Mouse (Mus musculus): Measurements from ENCODE around the gene Uchl5.

Gene Uchl5

DNA sequence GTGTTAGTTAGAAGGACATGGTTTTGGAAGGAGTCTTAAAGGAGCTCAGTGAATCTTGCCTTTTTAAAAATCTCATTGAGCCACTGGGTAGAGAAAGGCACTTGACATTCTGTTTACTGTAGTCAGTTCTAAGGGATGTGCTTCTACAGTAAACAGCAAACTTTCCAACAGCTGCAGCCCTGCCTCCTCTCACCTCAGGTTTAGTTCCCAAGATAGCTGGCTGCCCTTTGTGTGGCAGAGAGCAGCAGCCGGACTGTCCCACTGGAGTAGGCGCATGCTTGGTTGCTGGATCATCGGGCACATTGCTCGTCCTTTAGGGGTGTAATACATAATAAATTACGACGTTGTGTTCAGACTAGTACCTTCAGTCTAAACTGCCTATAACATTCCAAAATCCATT lies 32.0 kb downstream of the Uchl5 start:
- DNase-seq = no peak

- peak; percentile 49 to 66 for DNase-seq
These were observed 36.7 kb downstream of the Uchl5 start for GRCm38 (mm10) chr1:143813676-143814360.

GRCm38 (mm10) chr1:143820096-143820877 lies 43.2 kb downstream of the Uchl5 start:
- DNase-seq = no peak

DNA sequence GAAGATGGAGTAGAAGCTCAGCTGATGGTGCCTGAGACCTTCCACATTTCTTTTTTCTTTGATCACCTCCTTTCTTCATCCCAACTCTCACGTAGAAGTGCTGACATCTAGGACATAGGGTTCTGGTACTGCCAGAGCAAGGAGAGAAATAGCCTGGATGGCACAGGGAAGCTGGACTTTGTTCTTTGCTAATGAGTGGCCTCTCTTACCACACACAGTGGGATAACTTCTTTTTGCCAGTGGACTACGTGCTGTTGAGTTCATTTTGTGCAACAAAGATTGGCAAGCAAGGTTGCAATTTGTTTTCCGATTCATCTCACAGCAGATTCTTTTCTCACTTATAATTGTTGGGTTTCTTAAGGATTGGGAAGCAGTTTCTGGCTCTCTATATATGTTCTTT lies 45.6 kb downstream of the Uchl5 start:
- DNase-seq = no peak

DNA sequence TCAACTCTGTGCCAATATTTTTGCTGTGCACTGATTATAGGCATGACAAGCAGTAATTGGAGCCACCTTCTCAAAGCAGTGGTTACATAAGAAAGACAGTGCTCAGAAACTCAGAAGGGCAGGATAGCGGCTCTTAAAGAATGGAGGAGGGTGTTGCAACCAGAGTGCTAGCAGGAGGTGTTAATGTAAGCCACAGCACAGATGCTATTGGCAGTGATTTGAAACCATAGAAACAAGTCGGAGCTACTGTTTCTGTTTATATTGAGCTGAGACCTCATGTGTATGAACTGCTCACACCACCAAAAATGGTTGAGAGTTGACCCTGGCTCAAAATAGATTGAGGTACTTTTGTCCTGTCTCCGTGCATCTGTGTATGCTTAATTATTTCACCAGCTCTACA lies 53.6 kb downstream of the Uchl5 start:
- no peak for DNase-seq

DNA sequence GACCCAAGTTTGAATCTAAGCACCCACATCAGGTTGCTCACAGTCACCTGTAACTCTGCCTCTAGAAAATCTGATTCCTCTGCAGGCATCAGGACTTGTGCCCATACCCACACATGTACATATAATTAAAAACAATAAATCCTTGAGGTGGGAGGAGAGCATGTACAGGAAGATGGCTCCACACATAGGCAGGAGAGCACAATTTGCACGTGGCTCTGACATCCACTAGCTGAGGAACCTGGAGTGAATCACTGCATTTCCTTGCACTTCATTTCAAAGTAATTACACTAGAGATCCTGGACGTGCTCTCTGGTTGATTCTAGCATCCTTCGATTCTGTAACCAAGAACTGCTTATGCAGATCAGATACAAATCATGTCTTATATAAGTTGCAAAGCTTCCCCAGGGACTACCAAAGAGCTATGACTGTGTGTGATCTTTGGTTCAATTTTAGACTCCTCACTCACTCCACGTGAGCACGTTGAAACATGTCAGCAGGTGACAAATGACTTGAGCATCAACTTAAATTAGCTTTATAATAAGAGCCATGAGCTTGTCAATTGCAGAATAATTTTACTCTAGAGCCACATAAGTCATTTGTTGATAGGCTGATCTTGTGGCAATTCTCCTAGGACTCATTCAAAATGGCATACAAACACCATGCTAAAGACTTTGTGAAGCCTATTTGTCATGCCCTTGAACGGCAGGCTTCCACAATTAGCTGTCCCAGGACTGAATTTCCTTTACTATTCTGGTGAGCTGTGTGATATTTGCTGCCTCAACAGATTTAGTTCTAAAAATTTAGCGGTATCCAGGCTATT lies 59.5 kb downstream of the Uchl5 start:
- no peak for DNase-seq

DNA sequence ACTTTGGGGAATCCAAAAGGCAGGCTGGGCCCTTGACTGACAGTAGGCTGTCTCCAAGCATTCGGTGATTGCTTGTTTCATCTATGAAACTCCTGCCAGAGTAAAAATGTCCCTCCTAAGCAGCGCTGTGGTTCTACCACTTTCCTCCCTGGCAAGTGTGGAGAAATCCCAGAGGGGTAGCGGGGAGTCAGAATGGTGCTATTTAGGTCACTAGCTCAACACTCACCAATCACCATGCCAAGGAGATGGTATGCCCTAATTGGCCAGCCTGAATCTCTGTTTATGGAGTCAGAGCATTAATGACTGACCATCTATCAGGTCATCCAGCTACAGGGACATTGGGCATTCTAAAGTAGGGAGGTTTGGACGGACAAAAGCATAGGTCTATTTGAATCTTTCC lies 60.6 kb downstream of the Uchl5 start:
- no peak for DNase-seq

- no peak for DNase-seq
These were observed 61.9 kb downstream of the Uchl5 start for GRCm38 (mm10) chr1:143838896-143839410.

- no peak for DNase-seq
These were observed 75.3 kb downstream of the Uchl5 start for GRCm38 (mm10) chr1:143852329-143852728.

- DNase-seq = no peak
These were observed 75.8 kb downstream of the Uchl5 start for GRCm38 (mm10) chr1:143852779-143853358.

- DNase-seq = no peak
These were observed 76.6 kb downstream of the Uchl5 start for GRCm38 (mm10) chr1:143853691-143854115.

DNA sequence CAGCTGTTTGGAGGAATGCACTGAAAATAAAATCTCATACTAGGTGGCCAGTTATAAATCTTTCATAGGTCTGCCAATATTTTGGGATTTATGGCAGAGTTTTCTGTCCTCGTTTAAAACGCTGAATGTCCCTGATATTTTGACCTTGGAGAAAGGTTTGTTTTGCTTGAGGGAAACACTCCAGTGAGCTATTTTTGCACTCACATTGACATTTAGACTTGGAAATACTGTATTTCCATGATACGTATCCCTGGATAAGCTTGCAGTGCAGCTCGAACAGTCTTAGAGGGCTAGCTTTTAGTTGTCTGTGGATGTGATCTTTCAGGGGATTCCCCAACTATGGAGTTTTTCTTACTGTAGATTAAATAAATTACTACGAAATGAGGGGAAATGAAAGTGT lies 78.6 kb downstream of the Uchl5 start:
- DNase-seq = no peak

Measured in cerebellum, adult 18-20 months (tissue).